Mouse (Mus musculus) MEL (cell line): ENCODE results near the gene Dusp22. TPM values are rescaled to one million over a fixed set of nuclear protein-coding genes. Genes with fewer than 3 reads are reported as not detected.

Experiments
- DNase-seq: peaks from one replicate; pipeline ENCODE4 v3.0.0; 2011; ENCODE audit warnings: low read depth, low spot score
- H3K27ac ChIP-seq: 2 replicates; pipeline ENCODE4 v1.5.1; 2012; ENCODE audit warnings: low read depth, mild to moderate bottlenecking, control low read depth, low read length, moderate library complexity; ENCODE audit not compliant: control insufficient read depth
- H3K27me3 ChIP-seq, 2 experiments: fragments of 150-350 bp in 1 of 2; sonication (generic) in 1 of 2; 2 replicates each; pipeline ENCODE4 v1.6.1; 2012; ENCODE audit warnings: low read length in 2 of 2, mild to moderate bottlenecking in 2 of 2, improper control_type of control experiment in 1 of 2, moderate library complexity in 1 of 2; ENCODE audit not compliant: insufficient read depth in 2 of 2, control insufficient read depth in 1 of 2
- H3K36me3 ChIP-seq, 2 experiments: 2 replicates each; pipeline ENCODE4 v1.6.1; 2012 to 2014; ENCODE audit warnings: low read length in 2 of 2, improper control_type of control experiment in 1 of 2, inconsistent platforms in 1 of 2, mild to moderate bottlenecking in 1 of 2; ENCODE audit not compliant: insufficient read depth in 2 of 2, control insufficient read depth in 1 of 2
- H3K4me1 ChIP-seq, 2 experiments: fragments of 150-350 bp in 1 of 2; sonication (generic) in 1 of 2; 2 replicates each; pipeline ENCODE4 v1.6.1; 2012; ENCODE audit warnings: low read length in 2 of 2, improper control_type of control experiment in 1 of 2, mild to moderate bottlenecking in 1 of 2; ENCODE audit not compliant: insufficient read depth in 2 of 2, control insufficient read depth in 1 of 2
- H3K4me3 ChIP-seq, 2 experiments: fragments of 150-350 bp in 1 of 2; sonication (generic) in 1 of 2; 2 replicates each; pipeline ENCODE4 v1.5.1; 2012; ENCODE audit warnings: low read depth in 2 of 2, low read length in 2 of 2, mild to moderate bottlenecking in 2 of 2, moderate library complexity in 2 of 2, control low read depth in 1 of 2, improper control_type of control experiment in 1 of 2; ENCODE audit not compliant: control insufficient read depth in 1 of 2, insufficient read depth in 1 of 2
- H3K79me2 ChIP-seq: 2 replicates; pipeline ENCODE4 v1.6.1; 2012; ENCODE audit warnings: mild to moderate bottlenecking, low read length, moderate library complexity; ENCODE audit not compliant: control insufficient read depth, poor library complexity, insufficient read depth
- H3K9ac ChIP-seq: 2 replicates; pipeline ENCODE4 v1.6.1; 2012; ENCODE audit warnings: low read depth, mild to moderate bottlenecking, control low read depth, low read length, moderate library complexity; ENCODE audit not compliant: control insufficient read depth, poor library complexity, severe bottlenecking
- H3K9me3 ChIP-seq: fragments of 150-350 bp; sonication (generic); replicated peaks from 2 replicates; pipeline ENCODE4 v1.6.1; 2012; ENCODE audit warnings: mild to moderate bottlenecking, low read length, improper control_type of control experiment, moderate library complexity; ENCODE audit not compliant: insufficient read depth
- BHLHE40 ChIP-seq: IDR thresholded peaks from 2 replicates; pipeline ENCODE4 v1.6.1; 2012; ENCODE audit warnings: low read depth, mild to moderate bottlenecking, inconsistent platforms, low read length, improper control_type of control experiment, borderline replicate concordance
- CHD2 ChIP-seq: IDR thresholded peaks from 2 replicates; pipeline ENCODE4 v1.6.1; 2011; ENCODE audit warnings: low read length, improper control_type of control experiment
- CTCF ChIP-seq, 3 experiments: IDR thresholded peaks in 2 of 3; conservative IDR thresholded peaks in 1 of 3; 2 replicates each; pipeline ENCODE4 v1.5.1; 2011 to 2012; ENCODE audit warnings: low read length in 3 of 3, low read depth in 2 of 3, mild to moderate bottlenecking in 2 of 3, improper control_type of control experiment in 1 of 3, inconsistent platforms in 1 of 3, mixed read lengths in 1 of 3, moderate library complexity in 1 of 3; ENCODE audit not compliant: control insufficient read depth in 1 of 3, insufficient read depth in 1 of 3, poor library complexity in 1 of 3, severe bottlenecking in 1 of 3
- E2F4 ChIP-seq: IDR thresholded peaks from 2 replicates; pipeline ENCODE4 v1.6.1; 2011; ENCODE audit warnings: low read depth, low read length, improper control_type of control experiment, borderline replicate concordance
- ELF1 ChIP-seq: IDR thresholded peaks from 2 replicates; pipeline ENCODE4 v1.6.1; 2014; ENCODE audit warnings: low read depth, mild to moderate bottlenecking, inconsistent platforms, low read length, improper control_type of control experiment, moderate library complexity
- GATA1 ChIP-seq: IDR thresholded peaks from 2 replicates; pipeline ENCODE4 v1.6.1; 2011; ENCODE audit warnings: low read depth, low read length, improper control_type of control experiment
- MAFK ChIP-seq: IDR thresholded peaks from 2 replicates; pipeline ENCODE4 v1.6.1; 2011; ENCODE audit warnings: low read depth, mild to moderate bottlenecking, low read length, improper control_type of control experiment, borderline replicate concordance
- MAZ ChIP-seq: IDR thresholded peaks from 2 replicates; pipeline ENCODE4 v1.6.1; 2012; ENCODE audit warnings: low read depth, mild to moderate bottlenecking, inconsistent platforms, low read length, improper control_type of control experiment
- MEF2A ChIP-seq: IDR thresholded peaks from 2 replicates; pipeline ENCODE4 v1.6.1; 2014; ENCODE audit warnings: low read depth, mild to moderate bottlenecking, inconsistent platforms, low read length, improper control_type of control experiment; ENCODE audit not compliant: poor library complexity, insufficient replicate concordance, severe bottlenecking; ENCODE audit errors: extremely low read depth
- MXI1 ChIP-seq: IDR thresholded peaks from 2 replicates; pipeline ENCODE4 v1.6.1; 2011; ENCODE audit warnings: mild to moderate bottlenecking, low read depth, low read length, improper control_type of control experiment
- MYC ChIP-seq: IDR thresholded peaks from 2 replicates; pipeline ENCODE4 v1.6.1; 2011; ENCODE audit warnings: low read depth, mild to moderate bottlenecking, low read length, improper control_type of control experiment, moderate library complexity
- NELFE ChIP-seq: IDR thresholded peaks from 2 replicates; pipeline ENCODE4 v1.6.1; 2011; ENCODE audit warnings: low read depth, low read length, improper control_type of control experiment
- POLR2AphosphoS2 ChIP-seq: IDR thresholded peaks from 2 replicates; pipeline ENCODE4 v1.6.1; 2011; ENCODE audit warnings: low read length, improper control_type of control experiment
- POLR2AphosphoS5 ChIP-seq: IDR thresholded peaks from 2 replicates; pipeline ENCODE4 v1.6.1; 2012; ENCODE audit warnings: low read depth, borderline replicate concordance, mild to moderate bottlenecking, inconsistent platforms, low read length, moderate library complexity, mixed read lengths
- RAD21 ChIP-seq: IDR thresholded peaks from 2 replicates; pipeline ENCODE4 v1.6.1; 2011; ENCODE audit warnings: mild to moderate bottlenecking, low read depth, low read length, improper control_type of control experiment
- RCOR1 ChIP-seq: IDR thresholded peaks from 2 replicates; pipeline ENCODE4 v1.6.1; 2012; ENCODE audit warnings: low read depth, mild to moderate bottlenecking, inconsistent platforms, low read length, improper control_type of control experiment
- TAL1 ChIP-seq: IDR thresholded peaks from 2 replicates; pipeline ENCODE4 v1.6.1; 2012; ENCODE audit warnings: mild to moderate bottlenecking, inconsistent platforms, low read length, moderate library complexity, mixed read lengths
- UBTF ChIP-seq: IDR thresholded peaks from 2 replicates; pipeline ENCODE4 v1.6.1; 2012; ENCODE audit warnings: low read depth, mild to moderate bottlenecking, inconsistent platforms, low read length, improper control_type of control experiment, moderate library complexity, borderline replicate concordance; ENCODE audit not compliant: insufficient read depth
- USF1 ChIP-seq: IDR thresholded peaks from 2 replicates; pipeline ENCODE4 v1.6.1; 2014; ENCODE audit warnings: low read depth, mild to moderate bottlenecking, inconsistent platforms, low read length, improper control_type of control experiment, moderate library complexity
- USF2 ChIP-seq, 2 experiments: IDR thresholded peaks; 2 replicates each; pipeline ENCODE4 v1.6.1; 2011 to 2012; ENCODE audit warnings: improper control_type of control experiment in 2 of 2, low read length in 2 of 2, borderline replicate concordance in 1 of 2, inconsistent platforms in 1 of 2, low read depth in 1 of 2, mild to moderate bottlenecking in 1 of 2; ENCODE audit not compliant: insufficient read depth in 1 of 2
- ZNF384 ChIP-seq: IDR thresholded peaks from 2 replicates; pipeline ENCODE4 v1.6.1; 2012; ENCODE audit warnings: low read depth, mild to moderate bottlenecking, inconsistent platforms, low read length, improper control_type of control experiment
- polyA plus RNA-seq, 2 experiments: library from polyadenylated mRNA; stranded (reverse) in 1 of 2; unstranded in 1 of 2; fragments of >175 nt in 1 of 2; fragments of >200 nt in 1 of 2; gene quantifications; 2 replicates each; pipeline versions ENCODE4 v1.2.1 to v1.2.4; 2012; ENCODE audit warnings: low replicate concordance in 2 of 2, low read depth in 1 of 2; ENCODE audit not compliant: insufficient read length in 2 of 2, insufficient read depth in 1 of 2, missing spikeins in 1 of 2
- total RNA-seq: library from RNA; depleted of rRNA; stranded (reverse); fragments of 300-350 nt; gene quantifications from 2 replicates; pipeline ENCODE4 v1.2.3, GENCODE M21; 2012

Gene Dusp22
- total and polyA plus RNA-seq, 3 experiments, result not detected

- H3K79me2 ChIP-seq, result no peaks in the 10 kb centered on the region
- no peaks in the 10 kb centered on the region for H3K36me3 ChIP-seq
- DNase-seq, result no peak
Observed at GRCm38 (mm10) chr13:30636453-30636852, 23.3 kb upstream of the Dusp22 start.

DNA sequence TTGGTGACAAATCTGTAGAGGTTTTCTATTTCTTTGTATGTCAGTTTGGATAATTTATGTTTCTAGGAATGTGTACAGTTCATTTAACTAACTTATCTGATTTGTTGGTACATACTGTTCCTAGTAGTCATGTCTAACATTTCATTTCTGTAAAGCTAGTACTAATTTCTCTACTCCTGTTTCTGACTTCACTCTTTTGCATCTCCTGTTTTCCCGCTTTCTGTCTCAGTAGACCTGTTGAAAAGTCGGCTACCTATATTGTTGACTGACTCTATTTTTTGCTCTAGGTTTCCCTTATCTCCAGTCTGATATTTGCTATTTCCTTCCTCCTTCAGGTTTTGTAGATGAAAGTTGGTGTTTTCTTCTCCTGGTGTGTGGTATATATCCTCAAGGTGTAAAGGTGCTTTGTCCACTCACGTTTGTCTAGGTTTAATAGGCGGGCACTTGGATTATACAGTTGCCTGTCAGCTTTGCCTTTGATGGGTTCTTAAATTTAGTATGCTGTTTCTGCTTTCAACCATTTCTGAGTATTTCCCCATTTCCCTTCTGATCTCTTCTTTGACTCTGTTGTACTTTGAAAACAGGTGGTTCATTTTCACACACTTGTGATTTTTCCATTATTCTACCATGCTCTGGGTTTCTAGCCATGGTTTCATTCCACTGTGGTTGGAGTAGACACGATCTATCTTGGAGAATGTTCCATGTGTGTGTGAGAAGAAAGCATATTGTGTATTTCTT lies 21.3 kb upstream of the Dusp22 start:
- no peak overlapping the region for H3K4me3 ChIP-seq
- no peaks in the 10 kb centered on the region for H3K79me2 ChIP-seq
- DNase-seq, result no peak
- H3K9me3 ChIP-seq, result no peaks in the 10 kb centered on the region
- H3K27me3 ChIP-seq, result no peaks in the 10 kb centered on the region; a peak in 1 of 4 replicates
- H3K36me3 ChIP-seq, result no peaks in the 10 kb centered on the region
- H3K9ac ChIP-seq, result no peak overlapping the region
- no peaks in the 10 kb centered on the region for H3K4me1 ChIP-seq
- no peak overlapping the region for H3K27ac ChIP-seq
- TF ChIP-seq BHLHE40 (no peak), POLR2AphosphoS5 (no peak), RCOR1 (no peak), RAD21 (no peak)

More at GRCm38 (mm10) chr13:30636453-30636852, 23.3 kb upstream of the Dusp22 start:
- H3K9ac ChIP-seq, result no peak overlapping the region
- no peak overlapping the region for H3K4me3 ChIP-seq
- no peaks in the 10 kb centered on the region; a peak in 1 of 4 replicates for H3K27me3 ChIP-seq
- no peaks in the 10 kb centered on the region for H3K9me3 ChIP-seq
- H3K4me1 ChIP-seq, result no peaks in the 10 kb centered on the region
- no peak for TF ChIP-seq USF2 (IDR thresholded peaks at IDR 0.05; ENCODE audit: borderline replicate concordance in 1 of 2, insufficient read depth in 1 of 2, low read depth in 1 of 2, low read length in 2 of 2)
- no peak for TF ChIP-seq CHD2
- no peak for TF ChIP-seq MAZ
- no peak for TF ChIP-seq MYC
- no peak for TF ChIP-seq E2F4
- TF ChIP-seq GATA1, result no peak
- no peak for TF ChIP-seq UBTF
- no peak for TF ChIP-seq ELF1
- no peak for TF ChIP-seq POLR2AphosphoS2
- TF ChIP-seq CTCF (IDR thresholded peaks at IDR 0.05 in 2 of 3, conservative IDR thresholded peaks at IDR 0.05 in 1 of 3; ENCODE audit: control insufficient read depth in 1 of 3, insufficient read depth in 1 of 3, low read depth in 2 of 3, low read length in 3 of 3, poor library complexity in 1 of 3, severe bottlenecking in 1 of 3), result no peak
- no peak for TF ChIP-seq USF1
- TF ChIP-seq MXI1, result no peak
- no peak for TF ChIP-seq MEF2A
- TF ChIP-seq TAL1, result no peak
- TF ChIP-seq ZNF384, result no peak
- no peak for TF ChIP-seq MAFK
- TF ChIP-seq NELFE, result no peak
- no peak overlapping the region for H3K27ac ChIP-seq
